Mouse (Mus musculus): ENCODE measurements around the gene Dlx5. TPM values are rescaled to one million over a fixed set of nuclear protein-coding genes. Genes with fewer than 3 reads are reported as not detected.

Gene Dlx5
- total RNA-seq, 2 experiments from 2014 or later: 0.41 TPM; not detected in 1

GRCm38 (mm10) chr6:6833301-6833700 lies 48.6 kb downstream of the Dlx5 start:
- intact Hi-C loops (cut with DNase I): no loop called here
- DNase-seq: no peak

GRCm38 (mm10) chr6:6830446-6830845 lies 51.4 kb downstream of the Dlx5 start:
- intact Hi-C loops (cut with DNase I): no loop called here
- DNase-seq: peak in 1 of 2 experiments; percentile 5

Other genes starting within 250 kb of the Dlx5 start
- gene Dlx6, start 18.8 kb downstream of the Dlx5 start, total RNA-seq (2021): not detected
- gene Sdhaf3, start 73.9 kb upstream of the Dlx5 start, total RNA-seq (2021): 1 to 10 TPM; 3.1 to 3.8 TPM

Measured in heart, postnatal 14 days (tissue).